Mouse (Mus musculus) G1E (cell line): Measurements from ENCODE around the gene Tbc1d22a. TPM values are rescaled to one million over a fixed set of nuclear protein-coding genes. Genes with fewer than 3 reads are reported as not detected.

Source experiments
- ATAC-seq: 2 replicates; pipeline ENCODE4 v1.8.0; 2016; ENCODE audit warnings: mild to moderate bottlenecking; ENCODE audit not compliant: insufficient number of reproducible peaks, poor library complexity, low FRiP score, severe bottlenecking; ENCODE audit errors: extremely low read depth
- DNase-seq: peaks from one replicate; pipeline ENCODE4 v3.0.0; 2012; ENCODE audit warnings: low spot score
- H3K27me3 ChIP-seq: 2 replicates; pipeline ENCODE4 v1.6.1; 2012; ENCODE audit warnings: mild to moderate bottlenecking, low read length, inconsistent platforms; ENCODE audit not compliant: insufficient read depth
- H3K36me3 ChIP-seq: replicated peaks from 2 replicates; pipeline ENCODE3; 2012; ENCODE audit warnings: mild to moderate bottlenecking, inconsistent platforms
- H3K4me1 ChIP-seq: 2 replicates; pipeline ENCODE4 v1.6.1; 2012; ENCODE audit warnings: low read depth, low read length, inconsistent platforms, mixed read lengths; ENCODE audit not compliant: insufficient read depth
- H3K4me3 ChIP-seq: 2 replicates; pipeline ENCODE4 v1.5.1; 2012; ENCODE audit warnings: low read depth, mild to moderate bottlenecking, inconsistent platforms, low read length, moderate library complexity, mixed read lengths
- H3K9me3 ChIP-seq: replicated peaks from 2 replicates; pipeline ENCODE4 v1.6.1; 2012; ENCODE audit warnings: inconsistent platforms
- CTCF ChIP-seq: IDR thresholded peaks from 2 replicates; pipeline ENCODE4 v1.5.1; 2012; ENCODE audit warnings: low read depth, low read length, inconsistent platforms, mixed read lengths
- GATA1 ChIP-seq: IDR thresholded peaks from 2 replicates; pipeline ENCODE4 v1.6.1; 2012; ENCODE audit warnings: borderline replicate concordance, low read length, inconsistent platforms, mixed read lengths
- GATA2 ChIP-seq: IDR thresholded peaks from 2 replicates; pipeline ENCODE4 v1.6.1; 2012; ENCODE audit warnings: low read depth, low read length, inconsistent platforms, borderline replicate concordance
- POLR2AphosphoS5 ChIP-seq: IDR thresholded peaks from 2 replicates; pipeline ENCODE4 v1.6.1; 2012; ENCODE audit warnings: low read depth, low read length, inconsistent platforms; ENCODE audit not compliant: insufficient replicate concordance
- TAL1 ChIP-seq: conservative IDR thresholded peaks from 2 replicates; pipeline ENCODE4 v1.6.1; 2012; ENCODE audit warnings: low read depth, low read length, inconsistent platforms, mixed read lengths
- polyA plus RNA-seq: library from polyadenylated mRNA; stranded (reverse); fragments of >175 nt; gene quantifications from 2 replicates; pipeline ENCODE4 v1.2.3, GENCODE M21; 2012
- total RNA-seq, 2 experiments: library from RNA; stranded (forward) in 1 of 2; stranded (reverse) in 1 of 2; fragments of 200-1000 nt in 1 of 2; fragments of >200 nt in 1 of 2; fragmentation: Nextera tagmentation in 1 of 2; gene quantifications; 2 replicates each; pipeline ENCODE4 v1.2.3; 2014 to 2017

Gene Tbc1d22a
- total and polyA plus RNA-seq, 3 experiments = 11.5 to 13.6 (median 11.9) TPM

GRCm38 (mm10) chr15:86168505-86168867 is 45.8 kb upstream of the Tbc1d22a start:
- Histone ChIP-seq H3K4me3 (no peak overlapping the region), H3K4me1 (peaks cover 3% of the 10 kb centered on the region; the same call in 1 of the 2 replicates), H3K9me3 (no peaks in the 10 kb centered on the region), H3K27me3 (peaks cover 25% of the 10 kb centered on the region; the same call in 1 of the 2 replicates), H3K36me3 (no peaks in the 10 kb centered on the region)
- DNase-seq = no peak
- no peak for ATAC-seq
- TF ChIP-seq TAL1 (no peak), GATA2 (no peak), CTCF (no peak), GATA1 (no peak)

GRCm38 (mm10) chr15:86168941-86169816 is 45.1 kb upstream of the Tbc1d22a start:
- Histone ChIP-seq H3K9me3 (no peaks in the 10 kb centered on the region), H3K4me3 (no peak overlapping the region), H3K27me3 (peaks cover 25% of the 10 kb centered on the region; the same call in 1 of the 2 replicates), H3K36me3 (no peaks in the 10 kb centered on the region), H3K4me1 (peaks cover 3% of the 10 kb centered on the region; the same call in 1 of the 2 replicates)
- no peak for ATAC-seq
- DNase-seq = no peak
- TF ChIP-seq CTCF (no peak), GATA1 (no peak), GATA2 (no peak), POLR2AphosphoS5 (no peak), TAL1 (no peak)

GRCm38 (mm10) chr15:86169817-86170110 is 44.5 kb upstream of the Tbc1d22a start:
- Histone ChIP-seq H3K4me1 (peaks cover 3% of the 10 kb centered on the region; the same call in 1 of the 2 replicates), H3K9me3 (no peaks in the 10 kb centered on the region), H3K27me3 (peaks cover 24% of the 10 kb centered on the region; the same call in 1 of the 2 replicates), H3K36me3 (no peaks in the 10 kb centered on the region), H3K4me3 (no peak overlapping the region)
- no peak for TF ChIP-seq POLR2AphosphoS5
- no peak for TF ChIP-seq CTCF
- TF ChIP-seq GATA1 = no peak
- no peak for TF ChIP-seq GATA2
- no peak for TF ChIP-seq TAL1
- ATAC-seq (no peak), DNase-seq (no peak)

GRCm38 (mm10) chr15:86171316-86171715 is 42.9 kb upstream of the Tbc1d22a start:
- no peak overlapping the region for H3K4me3 ChIP-seq
- ATAC-seq = no peak
- H3K36me3 ChIP-seq = no peaks in the 10 kb centered on the region

GRCm38 (mm10) chr15:86172124-86172523 is 42.1 kb upstream of the Tbc1d22a start:
- H3K4me3 ChIP-seq = no peak overlapping the region
- peaks cover 21% of the 10 kb centered on the region for H3K27me3 ChIP-seq
- H3K36me3 ChIP-seq = no peaks in the 10 kb centered on the region
- peaks cover 3% of the 10 kb centered on the region; the same call in 1 of the 2 replicates for H3K4me1 ChIP-seq
- no peak for TF ChIP-seq GATA1
- TF ChIP-seq CTCF = no peak
- no peak for TF ChIP-seq POLR2AphosphoS5
- no peak for TF ChIP-seq TAL1
- TF ChIP-seq GATA2 = no peak
- no peak for DNase-seq
- no peak for ATAC-seq
- H3K9me3 ChIP-seq = no peaks in the 10 kb centered on the region

More at GRCm38 (mm10) chr15:86171316-86171715, 42.9 kb upstream of the Tbc1d22a start:
- Histone ChIP-seq H3K4me1 (peaks cover 3% of the 10 kb centered on the region; the same call in 1 of the 2 replicates), H3K9me3 (no peaks in the 10 kb centered on the region), H3K27me3 (peaks cover 20% of the 10 kb centered on the region; the same call in 1 of the 2 replicates)
- no peak for DNase-seq
- TF ChIP-seq TAL1 = no peak
- TF ChIP-seq GATA2 = no peak
- TF ChIP-seq GATA1 = no peak
- TF ChIP-seq POLR2AphosphoS5 = no peak
- TF ChIP-seq CTCF = no peak

GRCm38 (mm10) chr15:86172526-86172925 is 41.7 kb upstream of the Tbc1d22a start:
- Histone ChIP-seq H3K36me3 (no peaks in the 10 kb centered on the region), H3K4me1 (peaks cover 3% of the 10 kb centered on the region; the same call in 1 of the 2 replicates), H3K27me3 (peaks cover 19% of the 10 kb centered on the region), H3K9me3 (no peaks in the 10 kb centered on the region), H3K4me3 (no peak overlapping the region)
- DNase-seq (no peak), ATAC-seq (no peak)
- no peak for TF ChIP-seq POLR2AphosphoS5
- no peak for TF ChIP-seq GATA1
- no peak for TF ChIP-seq CTCF
- no peak for TF ChIP-seq TAL1
- no peak for TF ChIP-seq GATA2
